Mouse (Mus musculus): Measurements from ENCODE around the gene Tnnt1.

Tnnt1 gene

GRCm38 (mm10) chr7:4497271-4497903, 18.8 kb downstream of the Tnnt1 start:
- DNase-seq (ENCODE audit: extremely low spot score): no peak

GRCm38 (mm10) chr7:4496468-4496867, 19.7 kb downstream of the Tnnt1 start:
- DNase-seq (ENCODE audit: extremely low spot score): no peak

GRCm38 (mm10) chr7:4493991-4494390, 22.2 kb downstream of the Tnnt1 start:
- DNase-seq (ENCODE audit: extremely low spot score): no peak

GRCm38 (mm10) chr7:4492284-4493224, 23.6 kb downstream of the Tnnt1 start:
- no peak for DNase-seq (ENCODE audit: extremely low spot score)

GRCm38 (mm10) chr7:4491308-4491707, 24.9 kb downstream of the Tnnt1 start:
- DNase-seq (ENCODE audit: extremely low spot score): no peak

- DNase-seq (ENCODE audit: extremely low spot score): no peak
Observed at GRCm38 (mm10) chr7:4482281-4482680, 33.9 kb downstream of the Tnnt1 start.

GRCm38 (mm10) chr7:4479674-4480073, 36.5 kb downstream of the Tnnt1 start:
- DNase-seq (ENCODE audit: extremely low spot score): peak; percentile 42

GRCm38 (mm10) chr7:4478796-4479291, 37.3 kb downstream of the Tnnt1 start:
- DNase-seq (ENCODE audit: extremely low spot score): no peak

- DNase-seq (ENCODE audit: extremely low spot score): peak; percentile 88
Observed at GRCm38 (mm10) chr7:4478021-4478795, 38.0 kb downstream of the Tnnt1 start.

- no peak for DNase-seq (ENCODE audit: extremely low spot score)
Observed at GRCm38 (mm10) chr7:4473940-4474339, 42.2 kb downstream of the Tnnt1 start.

- DNase-seq (ENCODE audit: extremely low spot score): peak; percentile 78
Observed at GRCm38 (mm10) chr7:4471179-4471555, 45.0 kb downstream of the Tnnt1 start.

GRCm38 (mm10) chr7:4470275-4471178, 45.7 kb downstream of the Tnnt1 start:
- DNase-seq (ENCODE audit: extremely low spot score): peak; percentile 75

- DNase-seq (ENCODE audit: extremely low spot score): no peak
Observed at GRCm38 (mm10) chr7:4467801-4468200, 48.4 kb downstream of the Tnnt1 start.

GRCm38 (mm10) chr7:4464194-4464824, 51.9 kb downstream of the Tnnt1 start:
- no peak for DNase-seq (ENCODE audit: extremely low spot score)

- DNase-seq (ENCODE audit: extremely low spot score): no peak
Observed at GRCm38 (mm10) chr7:4460576-4461434, 55.4 kb downstream of the Tnnt1 start, which contains the start of gene Eps8l1. Gene Eps8l1 (plus strand): TSS chr7:4460674.
